Mouse (Mus musculus) gastrocnemius, postnatal 10 days (tissue): ENCODE measurements around the gene Haus2. TPM values are rescaled to one million over a fixed set of nuclear protein-coding genes. Genes with fewer than 3 reads are reported as not detected.
A peak's percentile ranks its signal among the peaks of the same experiment; 100 is the strongest.

Experiments used
- DNase-seq: peaks from one replicate; pipeline ENCODE4 v3.0.0; 2021; ENCODE audit warnings: mixed read lengths
- total RNA-seq, 2 experiments: library from RNA; stranded (reverse); gene quantifications; 2 replicates each; pipeline ENCODE4 v1.2.3; 2021

Haus2 gene
- total RNA-seq, 2 experiments from 2014 or later, result 8.2 TPM

- no peak for DNase-seq
Measured at GRCm38 (mm10) chr2:120616279-120617163, 7.3 kb downstream of the Haus2 start.

DNA sequence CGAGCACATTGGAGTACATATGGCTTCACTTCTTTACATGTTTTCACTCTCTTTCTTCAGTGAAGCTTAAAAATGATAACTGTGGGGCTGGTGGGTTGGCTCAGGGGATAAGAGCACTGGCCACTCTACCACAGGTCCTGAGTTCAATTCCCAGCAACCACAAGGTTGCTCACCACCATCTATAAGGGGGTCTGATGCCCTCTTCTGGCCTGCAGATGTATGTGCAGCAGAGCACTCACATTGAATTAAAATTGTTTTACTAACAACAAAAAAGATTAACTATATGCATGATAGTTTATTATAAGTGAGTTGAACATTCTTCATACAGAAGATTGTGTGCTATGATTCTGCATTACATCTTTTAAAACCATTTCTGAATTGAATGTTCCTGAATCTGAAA is 10.4 kb downstream of the Haus2 start:
- no peak for DNase-seq

DNA sequence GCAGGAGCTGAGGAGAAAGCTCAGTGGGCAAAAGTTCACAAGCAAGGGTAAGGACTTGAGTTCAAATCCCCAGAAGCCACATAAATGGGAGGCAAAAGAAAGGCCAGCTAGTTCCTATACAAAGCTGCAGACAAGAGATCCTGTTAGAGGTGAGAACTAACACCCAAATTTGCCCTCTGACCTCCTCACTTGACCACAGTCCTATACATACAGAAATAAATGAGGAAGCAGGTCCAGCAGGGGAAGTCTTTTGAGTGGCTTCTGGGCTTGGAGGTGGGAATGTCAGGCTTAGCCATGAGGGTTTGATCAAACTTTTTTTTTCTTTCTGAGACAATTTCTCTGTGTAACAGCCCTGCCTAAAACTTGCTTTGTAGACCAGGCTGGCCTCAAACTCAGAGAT is 13.7 kb downstream of the Haus2 start:
- DNase-seq, result no peak

DNA sequence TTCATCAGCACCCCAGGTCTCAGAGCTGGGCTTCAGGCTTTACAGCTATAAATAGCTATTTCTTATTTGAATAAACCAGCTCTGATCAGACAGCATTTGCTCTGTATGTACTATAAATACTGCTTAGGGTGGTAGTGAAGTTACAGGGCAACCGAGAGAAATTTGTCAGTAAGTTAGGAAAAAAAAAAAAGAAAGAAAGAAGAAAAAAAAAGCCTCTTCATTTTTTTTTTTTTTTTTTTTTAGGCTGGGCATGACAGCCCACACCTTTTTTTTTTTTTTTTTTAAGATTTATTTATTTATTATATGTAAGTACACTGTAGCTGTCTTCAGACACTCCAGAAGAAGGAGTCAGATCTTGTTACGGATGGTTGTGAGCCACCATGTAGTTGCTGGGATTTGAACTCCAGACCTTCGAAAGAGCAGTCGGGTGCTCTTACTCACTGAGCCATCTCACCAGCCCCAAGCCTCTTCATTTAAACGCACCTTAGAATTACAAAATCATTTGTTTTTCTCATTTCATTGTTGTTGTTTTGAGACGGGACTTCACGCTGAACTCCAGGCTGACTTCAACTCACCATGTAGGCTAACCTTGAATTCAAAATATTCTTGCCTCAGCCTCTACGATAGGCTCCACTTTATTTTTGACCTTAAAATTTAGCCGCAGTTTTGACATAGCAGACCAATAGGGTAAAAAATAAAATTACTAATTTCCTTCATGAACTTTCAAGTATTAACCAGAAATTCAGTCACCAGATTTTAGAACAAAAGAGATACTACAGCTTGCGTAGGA is 19.1 kb downstream of the Haus2 start:
- DNase-seq, result no peak

GRCm38 (mm10) chr2:120628886-120629735 is 19.9 kb downstream of the Haus2 start, which contains the start of gene Stard9:
Stard9 (plus strand) TSS chr2:120629121.
- peak; percentile 98 for DNase-seq

GRCm38 (mm10) chr2:120630246-120630645 is 21.1 kb downstream of the Haus2 start:
- DNase-seq, result peak; percentile 33

- DNase-seq, result no peak
Measured at GRCm38 (mm10) chr2:120630655-120631054, 21.5 kb downstream of the Haus2 start.

- DNase-seq, result no peak
Measured at GRCm38 (mm10) chr2:120631521-120631920, 22.3 kb downstream of the Haus2 start.

GRCm38 (mm10) chr2:120631957-120632356 is 22.8 kb downstream of the Haus2 start:
- no peak for DNase-seq

GRCm38 (mm10) chr2:120640835-120641234 is 31.7 kb downstream of the Haus2 start:
- DNase-seq, result no peak

DNA sequence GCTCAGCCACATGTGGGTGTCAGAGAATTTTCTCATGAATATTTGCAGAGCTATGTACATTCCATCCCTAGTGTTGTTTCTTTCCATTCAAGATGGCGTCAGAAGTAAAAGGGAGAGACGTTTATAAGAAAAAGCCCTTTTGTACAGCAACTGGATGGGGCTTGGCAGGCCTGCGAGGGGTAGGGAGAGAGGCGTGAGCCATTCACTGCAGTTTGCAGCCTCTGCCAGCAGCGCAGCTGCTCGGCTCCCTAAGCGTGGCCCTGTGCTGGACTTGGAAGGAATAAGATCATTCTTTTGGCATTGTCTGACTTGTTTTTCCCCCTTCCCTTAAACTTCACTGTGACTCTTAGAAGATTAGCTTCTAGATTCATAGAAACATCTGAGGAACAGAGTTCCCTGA is 34.7 kb downstream of the Haus2 start:
- DNase-seq, result peak; percentile 67

- peak; percentile 14 for DNase-seq
Measured at GRCm38 (mm10) chr2:120646777-120647176, 37.6 kb downstream of the Haus2 start.

DNA sequence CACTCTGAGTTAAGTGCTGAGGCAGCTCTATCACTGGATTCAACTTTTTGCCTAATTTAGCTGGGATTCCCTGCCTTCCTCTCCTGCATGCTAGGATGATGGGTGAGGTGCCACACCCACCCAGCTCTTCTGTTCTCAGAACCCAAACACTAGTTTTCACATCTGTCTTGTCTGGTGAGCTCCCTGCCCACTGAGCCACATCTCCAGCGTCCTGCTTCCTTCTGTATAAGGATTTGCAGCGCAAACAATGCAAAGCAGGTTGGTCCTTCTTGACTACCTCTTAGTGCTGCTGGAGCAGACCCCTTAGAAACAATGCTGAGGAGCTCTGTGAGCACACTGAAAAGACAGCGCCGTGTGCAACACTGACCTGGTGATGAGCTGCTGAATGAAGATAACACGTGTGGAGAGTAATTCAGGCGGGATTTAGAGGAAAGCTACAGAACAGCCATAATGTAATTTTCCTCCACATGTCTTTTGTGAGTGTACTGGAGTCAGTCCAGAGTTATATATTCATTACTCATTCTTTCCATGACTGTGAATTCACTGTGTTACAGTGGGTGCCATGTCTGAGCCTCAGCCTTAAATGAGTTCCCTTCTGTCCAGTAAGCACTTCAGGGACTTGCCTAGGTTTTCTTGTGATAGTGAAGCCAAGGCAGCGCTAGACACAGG is 43.2 kb downstream of the Haus2 start:
- DNase-seq, result no peak

DNA sequence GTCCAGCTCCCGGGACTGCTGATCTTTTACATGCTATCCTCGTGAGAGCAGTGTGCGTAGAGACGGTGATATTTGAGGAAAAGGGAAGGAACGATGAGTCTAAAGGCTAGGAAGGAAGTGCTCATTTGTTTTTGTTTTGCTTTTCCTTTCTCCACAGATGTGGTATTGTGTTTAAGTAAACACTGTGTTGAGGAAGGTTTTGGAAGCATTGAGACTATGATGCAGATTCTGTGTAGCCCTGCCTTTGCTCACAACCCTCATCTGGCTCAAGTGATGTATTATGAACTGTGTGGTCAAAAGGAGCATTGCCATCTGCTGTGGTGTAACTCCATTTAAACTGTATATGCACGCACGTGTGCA is 43.7 kb downstream of the Haus2 start:
- DNase-seq, result no peak

GRCm38 (mm10) chr2:120654693-120655092 is 45.5 kb downstream of the Haus2 start:
- DNase-seq, result no peak

DNA sequence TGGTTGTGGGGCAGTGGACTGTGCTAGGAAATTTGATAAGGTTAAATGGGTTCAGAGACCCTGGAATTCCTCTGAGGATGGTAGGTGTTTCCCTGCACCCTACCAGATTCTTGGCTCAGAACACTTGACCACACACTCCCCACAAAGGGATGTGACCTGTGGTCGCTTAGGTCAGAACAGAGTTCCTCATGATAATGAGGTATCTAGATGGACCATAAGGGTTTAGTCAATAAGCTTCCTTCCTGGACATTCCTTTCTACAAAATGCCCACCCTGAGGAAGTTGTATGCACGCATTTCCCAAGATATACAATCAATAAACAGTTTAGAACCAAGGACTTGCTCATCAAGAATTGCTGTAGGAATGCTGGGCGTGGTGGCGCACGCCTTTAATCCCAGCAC is 46.7 kb downstream of the Haus2 start:
- DNase-seq, result no peak

GRCm38 (mm10) chr2:120656711-120657110 is 47.5 kb downstream of the Haus2 start:
- DNase-seq, result no peak

DNA sequence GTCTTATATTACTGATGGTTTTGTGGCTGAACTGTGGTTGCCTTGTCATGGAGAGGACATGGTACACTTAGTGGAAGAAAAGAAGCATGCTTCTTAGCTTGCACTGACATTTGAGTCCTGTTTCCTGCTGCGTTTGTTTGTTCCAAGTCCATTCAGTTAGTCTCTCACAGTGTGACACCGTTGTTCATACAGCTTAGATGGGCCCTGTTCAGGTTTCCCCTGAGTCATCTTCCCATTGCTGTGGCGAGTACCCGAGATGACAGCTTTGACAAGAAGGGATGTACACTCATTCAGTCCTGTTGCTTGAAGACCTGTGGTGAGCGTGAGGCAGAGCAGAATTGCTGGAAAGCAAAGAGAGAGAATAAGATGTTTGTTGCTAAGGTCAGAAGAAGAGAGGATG is 49.3 kb downstream of the Haus2 start:
- no peak for DNase-seq

DNA sequence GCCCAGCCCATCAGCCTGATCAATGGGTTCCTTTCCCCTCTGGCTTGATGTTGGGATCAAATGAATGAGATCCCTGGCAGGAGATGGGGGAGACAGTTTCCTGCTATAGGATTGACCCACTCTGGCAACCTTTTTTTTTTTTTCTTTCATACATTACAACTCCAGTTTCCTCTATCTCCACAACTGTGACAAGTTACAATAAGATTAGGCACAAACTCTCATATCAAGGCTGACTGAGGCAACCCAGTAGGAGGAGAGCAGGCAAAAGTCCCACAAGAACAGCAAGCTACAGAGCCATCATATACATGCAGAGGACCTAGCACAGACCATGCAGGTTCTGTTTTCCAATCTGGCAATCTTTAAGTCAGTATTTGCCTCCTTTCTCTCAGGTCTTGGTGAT is 50.1 kb downstream of the Haus2 start:
- DNase-seq, result no peak

GRCm38 (mm10) chr2:120660486-120661078 is 51.4 kb downstream of the Haus2 start:
- no peak for DNase-seq

DNA sequence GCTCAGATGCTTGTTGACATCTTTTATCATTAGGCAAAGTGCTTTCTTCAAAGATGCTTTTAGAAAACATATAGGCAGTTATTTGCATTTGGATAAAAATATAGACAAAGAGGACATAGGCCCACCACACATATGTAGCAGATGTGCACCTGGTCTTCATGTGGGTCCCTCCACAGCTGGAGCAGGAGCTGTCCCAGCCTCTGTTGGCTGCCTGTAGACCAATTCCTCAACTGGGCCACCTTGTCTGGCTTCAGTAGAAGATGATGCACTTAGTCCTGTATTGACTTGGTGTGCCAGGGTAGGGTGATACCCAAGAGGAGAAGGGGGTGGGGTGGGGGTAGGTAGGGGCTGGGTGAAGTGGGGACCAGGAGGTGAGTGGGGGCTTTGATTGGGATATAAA is 53.6 kb downstream of the Haus2 start:
- DNase-seq, result no peak
